Mouse (Mus musculus): ENCODE measurements around the gene Ddhd1. TPM values are rescaled to one million over a fixed set of nuclear protein-coding genes. Genes with fewer than 3 reads are reported as not detected.
"Not testable (repeated sequence)": the region's sequence is repeated elsewhere in the genome, so short reads cannot be mapped to it uniquely, and the experiment has no call there.

Gene Ddhd1
- polyA plus RNA-seq, 1 experiment = 5.5 TPM

GRCm38 (mm10) chr14:45588403-45588802 lies 69.5 kb downstream of the Ddhd1 start:
- Histone ChIP-seq H3K36me3 (ENCODE audit: control insufficient read depth, insufficient read depth) (no peaks in the 10 kb centered on the region), H3K79me2 (ENCODE audit: control insufficient read depth, insufficient read depth) (no peaks in the 10 kb centered on the region), H3K4me2 (ENCODE audit: low read depth) (no peak overlapping the region), H3ac (ENCODE audit: control insufficient read depth, insufficient read length) (no peak overlapping the region), H3K4me3 (no peak overlapping the region), H3K27me3 (ENCODE audit: control insufficient read depth, insufficient read depth, insufficient read length) (no peaks in the 10 kb centered on the region)
- TF ChIP-seq MYOD1 (IDR thresholded peaks at IDR 0.05; ENCODE audit: control insufficient read depth in 1 of 3, insufficient read length in 2 of 3, low read depth in 2 of 3) (no peak), POLR2A (IDR thresholded peaks at IDR 0.05; ENCODE audit: insufficient read length, low read depth) (no peak), MYOG (IDR thresholded peaks at IDR 0.05; ENCODE audit: control insufficient read depth in 1 of 3, insufficient read depth in 1 of 3, insufficient read length in 2 of 3, low read depth in 2 of 3) (no peak), MAX (IDR thresholded peaks at IDR 0.05; ENCODE audit: low read depth) (no peak), SRF (IDR thresholded peaks at IDR 0.05; ENCODE audit: control insufficient read depth, insufficient read length, low read depth) (no peak), TCF12 (IDR thresholded peaks at IDR 0.05; ENCODE audit: insufficient read depth, poor library complexity, severe bottlenecking) (no peak), POLR2AphosphoS2 (IDR thresholded peaks at IDR 0.05; ENCODE audit: insufficient read length, low read depth) (no peak), REST (IDR thresholded peaks at IDR 0.05; ENCODE audit: insufficient read depth, insufficient read length) (no peak), USF1 (IDR thresholded peaks at IDR 0.05; ENCODE audit: low read depth) (no peak), CEBPB (IDR thresholded peaks at IDR 0.05; ENCODE audit: insufficient read depth, poor library complexity, severe bottlenecking) (no peak), E2F4 (IDR thresholded peaks at IDR 0.05; ENCODE audit: insufficient read depth) (no peak), TCF3 (IDR thresholded peaks at IDR 0.05; ENCODE audit: insufficient read length, low read depth) (no peak)

- Histone ChIP-seq H3K36me3 (ENCODE audit: control insufficient read depth, insufficient read depth) (no peaks in the 10 kb centered on the region), H3K4me2 (ENCODE audit: low read depth) (no peak overlapping the region), H3ac (ENCODE audit: control insufficient read depth, insufficient read length) (no peak overlapping the region), H3K27me3 (ENCODE audit: control insufficient read depth, insufficient read depth, insufficient read length) (no peaks in the 10 kb centered on the region), H3K79me2 (ENCODE audit: control insufficient read depth, insufficient read depth) (no peaks in the 10 kb centered on the region), H3K4me3 (no peak overlapping the region)
- TF ChIP-seq E2F4 (IDR thresholded peaks at IDR 0.05; ENCODE audit: insufficient read depth) = no peak
- TF ChIP-seq CEBPB (IDR thresholded peaks at IDR 0.05; ENCODE audit: insufficient read depth, poor library complexity, severe bottlenecking) = no peak
- no peak for TF ChIP-seq SRF (IDR thresholded peaks at IDR 0.05; ENCODE audit: control insufficient read depth, insufficient read length, low read depth)
- TF ChIP-seq POLR2A (IDR thresholded peaks at IDR 0.05; ENCODE audit: insufficient read length, low read depth) = no peak
Measured at GRCm38 (mm10) chr14:45587536-45587935, 70.4 kb downstream of the Ddhd1 start.

DNA sequence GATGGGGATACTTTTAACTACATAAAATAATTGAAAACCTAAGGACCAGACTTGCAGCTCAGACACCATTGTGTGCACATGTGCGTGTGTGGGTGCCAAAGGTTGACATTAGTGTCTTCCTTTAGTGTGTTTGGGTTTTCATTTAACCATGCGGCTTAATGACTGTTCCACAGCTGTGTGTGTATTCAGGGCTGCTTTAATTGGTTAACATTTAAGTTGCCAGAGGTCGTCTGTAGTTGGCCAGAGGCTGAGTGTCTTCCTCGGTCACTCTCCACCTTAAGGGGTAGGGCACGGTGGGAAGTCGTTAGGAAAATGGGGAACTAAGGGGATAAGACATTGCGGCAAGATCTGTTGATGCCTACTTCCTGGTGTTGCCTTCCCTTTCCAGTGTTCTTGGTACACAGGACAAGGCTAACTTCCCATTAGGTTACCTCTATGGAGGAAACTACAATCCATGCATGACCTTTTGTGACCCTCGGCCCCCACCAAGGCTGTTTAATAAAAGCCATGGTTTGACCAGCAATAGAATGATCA lies 74.4 kb downstream of the Ddhd1 start:
- H3ac ChIP-seq (ENCODE audit: control insufficient read depth, insufficient read length) = no peak overlapping the region
- H3K4me3 ChIP-seq = no peak overlapping the region
- H3K27me3 ChIP-seq (ENCODE audit: control insufficient read depth, insufficient read depth, insufficient read length) = no peaks in the 10 kb centered on the region
- no peaks in the 10 kb centered on the region for H3K79me2 ChIP-seq (ENCODE audit: control insufficient read depth, insufficient read depth)
- TF ChIP-seq TCF12 (IDR thresholded peaks at IDR 0.05; ENCODE audit: insufficient read depth, poor library complexity, severe bottlenecking) (no peak), E2F4 (IDR thresholded peaks at IDR 0.05; ENCODE audit: insufficient read depth) (no peak), MAX (IDR thresholded peaks at IDR 0.05; ENCODE audit: low read depth) (no peak), USF1 (IDR thresholded peaks at IDR 0.05; ENCODE audit: low read depth) (no peak), POLR2AphosphoS2 (IDR thresholded peaks at IDR 0.05; ENCODE audit: insufficient read length, low read depth) (no peak), POLR2A (IDR thresholded peaks at IDR 0.05; ENCODE audit: insufficient read length, low read depth) (no peak), MYOG (IDR thresholded peaks at IDR 0.05; ENCODE audit: control insufficient read depth in 1 of 3, insufficient read depth in 1 of 3, insufficient read length in 2 of 3, low read depth in 2 of 3) (no peak), REST (IDR thresholded peaks at IDR 0.05; ENCODE audit: insufficient read depth, insufficient read length) (no peak), MYOD1 (IDR thresholded peaks at IDR 0.05; ENCODE audit: control insufficient read depth in 1 of 3, insufficient read length in 2 of 3, low read depth in 2 of 3) (no peak), TCF3 (IDR thresholded peaks at IDR 0.05; ENCODE audit: insufficient read length, low read depth) (no peak), SRF (IDR thresholded peaks at IDR 0.05; ENCODE audit: control insufficient read depth, insufficient read length, low read depth) (no peak), CEBPB (IDR thresholded peaks at IDR 0.05; ENCODE audit: insufficient read depth, poor library complexity, severe bottlenecking) (no peak)
- H3K36me3 ChIP-seq (ENCODE audit: control insufficient read depth, insufficient read depth) = no peaks in the 10 kb centered on the region
- no peak overlapping the region for H3K4me2 ChIP-seq (ENCODE audit: low read depth)

- not testable (repeated sequence) for H3K27me3 ChIP-seq (ENCODE audit: control insufficient read depth, insufficient read depth, insufficient read length); H3K79me2 ChIP-seq (ENCODE audit: control insufficient read depth, insufficient read depth); H3K4me3 ChIP-seq; H3K4me2 ChIP-seq (ENCODE audit: low read depth); H3ac ChIP-seq (ENCODE audit: control insufficient read depth, insufficient read length); H3K36me3 ChIP-seq (ENCODE audit: control insufficient read depth, insufficient read depth)
Measured at GRCm38 (mm10) chr14:45580923-45581827, 76.8 kb downstream of the Ddhd1 start.

Measured in myocyte (in vitro differentiated cells).